Mouse (Mus musculus): ENCODE measurements around the gene Psat1. TPM values are rescaled to one million over a fixed set of nuclear protein-coding genes. Genes with fewer than 3 reads are reported as not detected.

Gene Psat1
- polyA plus RNA-seq, 1 experiment from 2014 or later, result 61.0 TPM

DNA sequence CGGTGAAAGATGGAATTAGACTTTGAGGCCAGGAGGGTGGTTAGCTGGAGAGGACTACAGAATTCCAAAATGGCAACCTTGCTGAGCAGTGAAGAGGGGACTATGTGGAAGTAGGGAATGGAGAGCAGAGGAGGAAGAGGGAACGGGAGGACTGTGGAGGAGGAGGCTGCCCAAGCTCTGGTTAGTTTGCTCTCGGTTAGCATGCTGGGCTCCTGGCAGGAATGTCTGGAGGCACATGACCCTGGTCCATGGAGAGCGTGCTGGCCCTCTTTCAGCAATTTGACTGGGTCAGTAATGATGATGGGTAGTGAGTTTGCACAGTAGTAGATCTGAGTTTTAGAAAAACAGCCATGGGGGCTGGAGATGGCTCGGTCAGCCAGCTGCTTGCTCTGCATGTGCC is 39.1 kb downstream of the Psat1 start:
- no peak overlapping the region for H3K4me2 ChIP-seq (ENCODE audit: low read length)
- no peak overlapping the region for H3K27ac ChIP-seq (replicated peaks in 1 of 2; ENCODE audit: control insufficient read depth in 1 of 2, insufficient read depth in 1 of 2, low read depth in 2 of 2, low read length in 2 of 2)
- WGBS, result 85% methylated on average over 5 of the region's 5 CpGs
- no peaks in the 10 kb centered on the region for H3K27me3 ChIP-seq (ENCODE audit: control insufficient read depth, insufficient read depth, low read length)
- no peak overlapping the region for H3K4me3 ChIP-seq (ENCODE audit: control insufficient read depth in 1 of 2, insufficient read depth in 1 of 2, low read depth in 1 of 2, low read length in 2 of 2)
- peaks cover 64% of the 10 kb centered on the region for H3K36me3 ChIP-seq (ENCODE audit: control insufficient read depth, insufficient read depth, low read length)
- no peak overlapping the region for H3K9ac ChIP-seq (ENCODE audit: low read length)
- H3K9me3 ChIP-seq (ENCODE audit: control insufficient read depth, low read length), result no peaks in the 10 kb centered on the region
- no peak for ATAC-seq (ENCODE audit: insufficient number of reproducible peaks, insufficient read depth, low FRiP score, low read depth)
- H3K4me1 ChIP-seq (ENCODE audit: control insufficient read depth in 2 of 2, insufficient read depth in 2 of 2, low read length in 2 of 2), result peaks cover 2 to 13% of the 10 kb centered on the region in 2 experiments; a peak in 3 of 4 replicates

- 84% methylated on average over 4 of the region's 4 CpGs for WGBS
- Histone ChIP-seq H3K36me3 (ENCODE audit: control insufficient read depth, insufficient read depth, low read length) (peaks cover 52% of the 10 kb centered on the region), H3K27ac (replicated peaks in 1 of 2; ENCODE audit: control insufficient read depth in 1 of 2, insufficient read depth in 1 of 2, low read depth in 2 of 2, low read length in 2 of 2) (no peak overlapping the region)
Measured at GRCm38 (mm10) chr19:15904734-15905133, 42.4 kb downstream of the Psat1 start.

GRCm38 (mm10) chr19:15903508-15904480 is 43.3 kb downstream of the Psat1 start:
- no peaks in the 10 kb centered on the region for H3K9me3 ChIP-seq (ENCODE audit: control insufficient read depth, low read length)
- 72% methylated on average over 20 of the region's 20 CpGs for WGBS
- H3K9ac ChIP-seq (ENCODE audit: low read length), result no peak overlapping the region
- no peak overlapping the region for H3K4me3 ChIP-seq (ENCODE audit: control insufficient read depth in 1 of 2, insufficient read depth in 1 of 2, low read depth in 1 of 2, low read length in 2 of 2)
- H3K4me2 ChIP-seq (ENCODE audit: low read length), result no peak overlapping the region
- H3K36me3 ChIP-seq (ENCODE audit: control insufficient read depth, insufficient read depth, low read length), result peaks cover 42% of the 10 kb centered on the region
- no peak overlapping the region for H3K27ac ChIP-seq (replicated peaks in 1 of 2; ENCODE audit: control insufficient read depth in 1 of 2, insufficient read depth in 1 of 2, low read depth in 2 of 2, low read length in 2 of 2)
- no peaks in the 10 kb centered on the region for H3K4me1 ChIP-seq (ENCODE audit: control insufficient read depth in 2 of 2, insufficient read depth in 2 of 2, low read length in 2 of 2)
- no peaks in the 10 kb centered on the region for H3K27me3 ChIP-seq (ENCODE audit: control insufficient read depth, insufficient read depth, low read length)
- ATAC-seq (ENCODE audit: insufficient number of reproducible peaks, insufficient read depth, low FRiP score, low read depth), result no peak

More at GRCm38 (mm10) chr19:15904734-15905133, 42.4 kb downstream of the Psat1 start:
- no peaks in the 10 kb centered on the region for H3K9me3 ChIP-seq (ENCODE audit: control insufficient read depth, low read length)
- H3K9ac ChIP-seq (ENCODE audit: low read length), result no peak overlapping the region
- no peaks in the 10 kb centered on the region for H3K4me1 ChIP-seq (ENCODE audit: control insufficient read depth in 2 of 2, insufficient read depth in 2 of 2, low read length in 2 of 2)
- H3K27me3 ChIP-seq (ENCODE audit: control insufficient read depth, insufficient read depth, low read length), result no peaks in the 10 kb centered on the region
- ATAC-seq (ENCODE audit: insufficient number of reproducible peaks, insufficient read depth, low FRiP score, low read depth), result no peak
- H3K4me2 ChIP-seq (ENCODE audit: low read length), result no peak overlapping the region
- H3K4me3 ChIP-seq (ENCODE audit: control insufficient read depth in 1 of 2, insufficient read depth in 1 of 2, low read depth in 1 of 2, low read length in 2 of 2), result no peak overlapping the region

DNA sequence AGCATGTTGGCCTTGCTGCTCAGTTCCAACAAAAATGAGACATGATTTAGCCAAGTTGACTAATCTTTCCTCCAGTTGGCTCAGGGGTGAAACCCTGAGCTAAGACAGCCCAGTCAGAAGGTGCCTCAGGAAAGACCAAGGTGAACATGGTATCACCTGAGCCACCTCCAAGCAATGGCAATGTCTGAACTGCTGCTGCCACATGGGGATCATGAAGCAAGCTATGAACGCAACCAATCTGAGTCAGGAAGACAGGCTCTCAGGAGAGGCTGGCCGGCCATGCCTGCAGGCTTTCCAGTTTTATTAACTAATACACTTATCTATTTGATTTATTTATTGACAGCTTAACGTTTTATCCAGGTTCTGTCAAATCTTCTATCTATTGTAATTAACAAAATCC is 51.5 kb downstream of the Psat1 start:
- Histone ChIP-seq H3K9me3 (ENCODE audit: control insufficient read depth, low read length) (no peaks in the 10 kb centered on the region), H3K4me2 (ENCODE audit: low read length) (no peak overlapping the region), H3K27me3 (ENCODE audit: control insufficient read depth, insufficient read depth, low read length) (no peaks in the 10 kb centered on the region), H3K36me3 (ENCODE audit: control insufficient read depth, insufficient read depth, low read length) (no peaks in the 10 kb centered on the region), H3K9ac (ENCODE audit: low read length) (no peak overlapping the region), H3K4me1 (ENCODE audit: control insufficient read depth in 2 of 2, insufficient read depth in 2 of 2, low read length in 2 of 2) (no peaks in the 10 kb centered on the region), H3K27ac (replicated peaks in 1 of 2; ENCODE audit: control insufficient read depth in 1 of 2, insufficient read depth in 1 of 2, low read depth in 2 of 2, low read length in 2 of 2) (no peak overlapping the region), H3K4me3 (ENCODE audit: control insufficient read depth in 1 of 2, insufficient read depth in 1 of 2, low read depth in 1 of 2, low read length in 2 of 2) (no peak overlapping the region)
- WGBS, result 84% methylated on average over 3 of the region's 3 CpGs
- no peak for ATAC-seq (ENCODE audit: insufficient number of reproducible peaks, insufficient read depth, low FRiP score, low read depth)

- Histone ChIP-seq H3K36me3 (ENCODE audit: control insufficient read depth, insufficient read depth, low read length) (no peaks in the 10 kb centered on the region), H3K4me1 (ENCODE audit: control insufficient read depth in 2 of 2, insufficient read depth in 2 of 2, low read length in 2 of 2) (no peaks in the 10 kb centered on the region), H3K4me2 (ENCODE audit: low read length) (no peak overlapping the region), H3K27me3 (ENCODE audit: control insufficient read depth, insufficient read depth, low read length) (no peaks in the 10 kb centered on the region), H3K9me3 (ENCODE audit: control insufficient read depth, low read length) (no peaks in the 10 kb centered on the region), H3K4me3 (ENCODE audit: control insufficient read depth in 1 of 2, insufficient read depth in 1 of 2, low read depth in 1 of 2, low read length in 2 of 2) (no peak overlapping the region), H3K9ac (ENCODE audit: low read length) (no peak overlapping the region), H3K27ac (replicated peaks in 1 of 2; ENCODE audit: control insufficient read depth in 1 of 2, insufficient read depth in 1 of 2, low read depth in 2 of 2, low read length in 2 of 2) (no peak overlapping the region)
- 82% methylated on average over 4 of the region's 4 CpGs for WGBS
- no peak for ATAC-seq (ENCODE audit: insufficient number of reproducible peaks, insufficient read depth, low FRiP score, low read depth)
Measured at GRCm38 (mm10) chr19:15892146-15892545, 55.0 kb downstream of the Psat1 start.

DNA sequence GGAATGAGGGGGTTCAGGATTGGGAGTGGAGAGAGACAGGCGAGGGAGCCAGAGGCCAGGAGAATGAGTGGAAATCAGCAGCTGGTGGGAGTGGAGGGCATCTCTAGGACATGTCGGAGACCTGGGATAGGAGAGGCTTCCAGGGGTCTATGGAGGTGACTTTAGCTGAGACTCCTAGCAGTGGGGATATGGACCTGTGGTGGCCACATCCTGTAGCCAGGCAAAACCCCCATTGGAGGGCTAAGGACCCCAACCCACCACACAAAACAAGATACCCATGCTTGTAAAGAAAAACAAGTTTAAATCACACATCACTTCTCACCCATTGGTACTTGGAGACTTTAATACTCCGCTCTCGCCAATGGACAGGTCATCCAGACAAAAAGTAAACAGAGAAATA is 58.7 kb downstream of the Psat1 start:
- WGBS, result 82% methylated on average over 4 of the region's 4 CpGs
- no peaks in the 10 kb centered on the region for H3K27me3 ChIP-seq (ENCODE audit: control insufficient read depth, insufficient read depth, low read length)
- no peak for ATAC-seq (ENCODE audit: insufficient number of reproducible peaks, insufficient read depth, low FRiP score, low read depth)
- no peak overlapping the region for H3K4me2 ChIP-seq (ENCODE audit: low read length)
- no peak overlapping the region for H3K4me3 ChIP-seq (ENCODE audit: control insufficient read depth in 1 of 2, insufficient read depth in 1 of 2, low read depth in 1 of 2, low read length in 2 of 2)
- no peaks in the 10 kb centered on the region for H3K9me3 ChIP-seq (ENCODE audit: control insufficient read depth, low read length)
- H3K4me1 ChIP-seq (ENCODE audit: control insufficient read depth in 2 of 2, insufficient read depth in 2 of 2, low read length in 2 of 2), result no peaks in the 10 kb centered on the region
- H3K36me3 ChIP-seq (ENCODE audit: control insufficient read depth, insufficient read depth, low read length), result no peaks in the 10 kb centered on the region
- no peak overlapping the region for H3K27ac ChIP-seq (replicated peaks in 1 of 2; ENCODE audit: control insufficient read depth in 1 of 2, insufficient read depth in 1 of 2, low read depth in 2 of 2, low read length in 2 of 2)
- H3K9ac ChIP-seq (ENCODE audit: low read length), result no peak overlapping the region

DNA sequence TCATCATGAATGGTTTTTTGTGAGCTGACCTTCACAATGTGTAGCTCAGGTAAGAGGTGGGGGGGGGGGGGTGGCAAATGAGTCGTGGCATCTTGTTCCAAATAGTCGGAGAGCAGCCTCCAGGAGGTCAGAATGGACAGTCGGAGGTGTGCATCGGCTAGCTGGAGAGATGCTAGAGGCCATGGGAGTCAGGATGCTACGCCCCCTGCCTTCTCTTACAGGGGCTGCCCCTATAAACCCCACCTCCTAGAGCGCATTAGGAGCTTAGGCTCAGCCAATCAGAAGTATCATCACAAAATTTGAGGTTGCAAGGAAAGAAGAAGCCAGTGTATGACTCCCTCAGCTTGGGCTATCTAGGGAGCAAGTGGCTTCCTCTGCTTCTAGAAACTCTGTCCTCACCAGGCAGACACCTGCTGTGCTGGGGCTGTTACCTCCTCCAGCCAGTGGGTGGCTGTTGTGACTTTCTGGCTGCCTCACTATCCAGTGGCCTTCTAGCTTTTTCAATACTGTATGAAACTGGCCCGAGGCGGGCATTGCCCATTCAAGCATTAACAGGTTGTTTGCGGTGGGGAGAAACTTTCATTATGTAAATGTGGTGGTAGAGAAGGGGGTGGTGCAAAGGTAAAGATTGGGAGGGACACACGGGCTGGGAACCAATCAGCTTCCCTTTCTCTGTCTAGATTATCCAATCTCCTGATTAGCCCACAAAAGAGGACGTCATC is 64.3 kb downstream of the Psat1 start:
- H3K4me1 ChIP-seq (ENCODE audit: control insufficient read depth in 2 of 2, insufficient read depth in 2 of 2, low read length in 2 of 2), result 0 out of 4 replicates have a peak, but pooled peaks cover 2 to 8% of the 10 kb centered on the region in 2 experiments
- WGBS, result 66% methylated on average over 11 of the region's 11 CpGs
- H3K36me3 ChIP-seq (ENCODE audit: control insufficient read depth, insufficient read depth, low read length), result no peaks in the 10 kb centered on the region
- ATAC-seq (ENCODE audit: insufficient number of reproducible peaks, insufficient read depth, low FRiP score, low read depth), result no peak
- H3K4me2 ChIP-seq (ENCODE audit: low read length), result no peak overlapping the region
- H3K9ac ChIP-seq (ENCODE audit: low read length), result no peak overlapping the region
- no peaks in the 10 kb centered on the region for H3K27me3 ChIP-seq (ENCODE audit: control insufficient read depth, insufficient read depth, low read length)
- no peak overlapping the region for H3K27ac ChIP-seq (replicated peaks in 1 of 2; ENCODE audit: control insufficient read depth in 1 of 2, insufficient read depth in 1 of 2, low read depth in 2 of 2, low read length in 2 of 2)
- no peaks in the 10 kb centered on the region for H3K9me3 ChIP-seq (ENCODE audit: control insufficient read depth, low read length)
- H3K4me3 ChIP-seq (ENCODE audit: control insufficient read depth in 1 of 2, insufficient read depth in 1 of 2, low read depth in 1 of 2, low read length in 2 of 2), result no peak overlapping the region
